Mouse (Mus musculus) heart, embryonic 13.5 days (tissue): Measurements from ENCODE around the gene Pnp. TPM values are rescaled to one million over a fixed set of nuclear protein-coding genes. Genes with fewer than 3 reads are reported as not detected.
A peak's percentile ranks its signal among the peaks of the same experiment; 100 is the strongest.
"Not testable (repeated sequence)": the region's sequence is repeated elsewhere in the genome, so short reads cannot be mapped to it uniquely, and the experiment has no call there.

Experiments used
- ATAC-seq: fragments of 200-750 bp; cut with Nextera tagmentation; 2 replicates; pipeline ENCODE4 v1.8.0; 2017; ENCODE audit warnings: moderate TSS enrichment; ENCODE audit not compliant: insufficient number of reproducible peaks, low FRiP score, low TSS enrichment; ENCODE audit errors: extremely low read depth
- H3K27ac ChIP-seq: fragments of 300-500 bp; sonication (generic); replicated peaks from 2 replicates; pipeline ENCODE4 v1.5.1; 2015; ENCODE audit warnings: moderate library complexity, mild to moderate bottlenecking, inconsistent platforms
- H3K27me3 ChIP-seq: fragments of 300-500 bp; sonication (generic); replicated peaks from 2 replicates; pipeline ENCODE4 v1.6.1; 2015; ENCODE audit warnings: mild to moderate bottlenecking, inconsistent platforms
- H3K36me3 ChIP-seq: fragments of 300-500 bp; sonication (generic); 2 replicates; pipeline ENCODE4 v1.6.1; 2015; ENCODE audit warnings: mild to moderate bottlenecking, inconsistent platforms
- H3K4me1 ChIP-seq: fragments of 300-500 bp; sonication (generic); 2 replicates; pipeline ENCODE4 v1.6.1; 2015; ENCODE audit warnings: inconsistent platforms
- H3K4me2 ChIP-seq: fragments of 300-500 bp; sonication (generic); 2 replicates; pipeline ENCODE4 v1.6.1; 2015; ENCODE audit warnings: inconsistent platforms, mild to moderate bottlenecking, moderate library complexity
- H3K4me3 ChIP-seq: fragments of 300-500 bp; sonication (generic); 2 replicates; pipeline ENCODE4 v1.5.1; 2015; ENCODE audit warnings: moderate library complexity, mild to moderate bottlenecking, inconsistent platforms
- H3K9ac ChIP-seq: fragments of 300-500 bp; sonication (generic); 2 replicates; pipeline ENCODE4 v1.6.1; 2015; ENCODE audit warnings: inconsistent platforms, mild to moderate bottlenecking, moderate library complexity
- H3K9me3 ChIP-seq: fragments of 300-500 bp; sonication (generic); 2 replicates; pipeline ENCODE4 v1.6.1; 2016; ENCODE audit warnings: inconsistent platforms
- WGBS: fragments of 180-500 bp; shearing (Covaris S2); methylation state at CpG from one replicate; pipeline ENCODE4 v1.1.7; 2015; ENCODE audit warnings: mixed read lengths; 5-methylcytosine and 5-hydroxymethylcytosine counted together
- polyA plus RNA-seq: library from polyadenylated mRNA; unstranded; fragments of >200 nt; fragmentation: Nextera tagmentation; extraction: Ambion mirVana; gene quantifications from 2 replicates; pipeline ENCODE4 v1.2.1, GENCODE M21; 2015

Gene Pnp
- polyA plus RNA-seq, 1 experiment from 2014 or later, result 36.5 TPM

- 42% methylated on average over 1 of the region's 1 CpGs for WGBS
- Histone ChIP-seq H3K27me3 (0 out of 2 replicates have a peak, but pooled peaks cover 3% of the 10 kb centered on the region), H3K36me3 (no peaks in the 10 kb centered on the region), H3K9ac (no peak overlapping the region), H3K9me3 (no peaks in the 10 kb centered on the region), H3K4me2 (no peak overlapping the region), H3K4me1 (peaks cover 3% of the 10 kb centered on the region), H3K27ac (no peak overlapping the region), H3K4me3 (no peak overlapping the region)
- ATAC-seq, result no peak
Observed at GRCm38 (mm10) chr14:50936649-50937048, 5.8 kb downstream of the Pnp start.

DNA sequence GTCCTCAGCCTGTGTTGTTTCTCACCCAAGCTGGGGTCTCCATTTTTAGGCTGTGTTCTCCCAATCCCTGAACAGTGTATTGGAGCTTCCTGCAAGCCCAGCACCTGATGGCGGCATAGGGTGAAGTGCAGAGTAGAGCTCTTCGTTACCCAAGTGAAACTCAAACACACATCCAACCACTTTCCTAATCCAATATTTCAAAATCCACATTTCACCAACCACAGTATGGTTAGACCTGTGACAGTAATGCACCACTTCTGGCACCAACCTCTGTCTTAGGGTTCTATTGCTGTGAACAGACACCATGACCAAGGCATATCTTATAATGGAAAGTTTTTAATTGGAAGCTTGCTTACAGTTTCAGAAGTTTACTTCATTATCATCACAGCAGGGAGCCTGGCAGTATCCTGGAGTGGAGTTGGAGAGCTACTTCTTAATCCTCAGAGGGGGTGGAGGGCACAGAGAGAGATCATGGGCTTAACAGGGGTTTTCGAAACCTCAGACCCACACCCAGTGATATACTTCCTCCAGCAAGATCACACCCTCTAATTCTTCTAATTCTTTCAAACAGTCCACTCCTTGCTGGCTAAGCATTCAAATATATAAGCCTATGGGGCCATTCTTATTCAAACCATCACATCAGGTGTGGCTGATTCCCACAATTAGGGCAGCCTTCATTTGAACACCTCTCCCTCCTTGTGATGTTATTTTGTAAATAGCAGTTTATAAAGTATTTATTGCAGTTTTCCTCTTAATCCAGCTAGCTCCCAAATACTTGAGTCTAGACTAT, 7.4 kb downstream of the Pnp start:
- H3K4me3 ChIP-seq, result no peak overlapping the region
- WGBS, result 80% methylated on average over 3 of the region's 3 CpGs
- no peaks in the 10 kb centered on the region for H3K36me3 ChIP-seq
- no peaks in the 10 kb centered on the region for H3K9me3 ChIP-seq
- 0 out of 2 replicates have a peak, but pooled peaks cover 3% of the 10 kb centered on the region for H3K27me3 ChIP-seq
- ATAC-seq, result no peak
- no peak overlapping the region for H3K27ac ChIP-seq
- H3K4me1 ChIP-seq, result no peaks in the 10 kb centered on the region
- H3K4me2 ChIP-seq, result no peak overlapping the region
- H3K9ac ChIP-seq, result no peak overlapping the region

GRCm38 (mm10) chr14:50938940-50939339, 8.1 kb downstream of the Pnp start:
- no peak for ATAC-seq
- H3K27me3 ChIP-seq, result 0 out of 2 replicates have a peak, but pooled peaks cover 3% of the 10 kb centered on the region
- H3K9ac ChIP-seq, result no peak overlapping the region
- no peaks in the 10 kb centered on the region for H3K9me3 ChIP-seq
- no peak overlapping the region for H3K27ac ChIP-seq
- peaks cover 3% of the 10 kb centered on the region for H3K4me1 ChIP-seq
- H3K4me2 ChIP-seq, result no peak overlapping the region
- H3K4me3 ChIP-seq, result no peak overlapping the region
- WGBS, result 43% methylated on average over 2 of the region's 2 CpGs
- H3K36me3 ChIP-seq, result no peaks in the 10 kb centered on the region

DNA sequence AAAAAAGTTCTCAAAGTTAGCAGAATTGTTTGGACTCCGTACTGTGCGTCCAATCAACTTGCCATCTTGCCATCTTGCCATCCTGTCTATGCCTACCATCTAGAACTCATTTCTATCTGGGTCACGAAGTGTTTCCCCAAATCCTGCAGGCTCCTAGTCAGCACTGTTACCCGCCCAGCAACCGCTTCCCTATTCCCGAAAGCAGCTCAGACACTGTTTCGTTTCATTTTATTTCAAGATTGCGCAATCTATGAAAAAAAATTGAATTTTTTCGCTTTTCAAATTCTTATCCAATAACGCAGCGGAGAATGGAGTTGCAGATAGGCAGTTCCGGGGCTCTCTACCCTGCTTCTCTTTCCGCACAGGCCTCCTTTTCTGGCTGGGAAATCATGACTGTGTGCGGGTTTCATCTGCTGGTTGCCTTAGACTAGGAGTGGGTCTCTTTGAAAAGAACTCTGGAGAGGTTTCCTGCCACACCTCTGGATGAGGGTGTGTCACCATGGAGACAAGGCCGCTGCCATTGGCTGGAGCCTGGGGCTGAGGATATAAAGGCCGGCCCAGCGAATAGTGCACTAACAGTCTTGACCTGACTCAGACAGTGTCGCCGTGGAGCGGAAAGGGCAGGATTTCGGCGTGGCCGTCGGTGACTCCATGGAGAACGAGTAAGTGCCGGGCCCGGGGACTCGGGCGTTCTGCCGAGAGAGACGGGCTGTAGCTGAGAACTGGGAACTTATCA, 13.2 kb downstream of the Pnp start, which contains the start of gene Gm49342:
Gene Gm49342, plus strand, starts transcription at position 586 of the 736 bp plus-strand sequence.
- Histone ChIP-seq H3K9ac (peak within 1 kb of the TSS; percentile 81), H3K27me3 (no peaks in the 10 kb centered on the region), H3K4me2 (peak within 1 kb of the TSS; percentile 81), H3K4me1 (peaks cover 12% of the 10 kb centered on the region), H3K36me3 (peaks cover 6% of the 10 kb centered on the region), H3K27ac (peak within 1 kb of the TSS; percentile 93), H3K4me3 (peak within 1 kb of the TSS; percentile 65), H3K9me3 (no peaks in the 10 kb centered on the region)
- 15% methylated on average over 31 of the region's 31 CpGs for WGBS
- ATAC-seq, result peak; percentile 97

GRCm38 (mm10) chr14:50944668-50945033, 13.8 kb downstream of the Pnp start:
- WGBS, result 1% methylated on average over 14 of the region's 15 CpGs
- H3K27me3 ChIP-seq, H3K9me3 ChIP-seq: not testable (repeated sequence)
- Histone ChIP-seq H3K27ac (peak overlapping the region; percentile 93), H3K4me2 (peak overlapping the region; percentile 81), H3K4me1 (peaks cover 12% of the 10 kb centered on the region), H3K9ac (peak overlapping the region; percentile 81), H3K4me3 (peak overlapping the region; percentile 65), H3K36me3 (peaks cover 11% of the 10 kb centered on the region)
- ATAC-seq, result peak; percentile 87

- not testable (repeated sequence) for H3K9me3 ChIP-seq, H3K27me3 ChIP-seq, ATAC-seq
- peaks cover 12% of the 10 kb centered on the region for H3K4me1 ChIP-seq
- WGBS, result 8% methylated on average over 6 of the region's 6 CpGs
- peak overlapping the region; percentile 81 for H3K4me2 ChIP-seq
- H3K4me3 ChIP-seq, result peak overlapping the region; percentile 65
- H3K9ac ChIP-seq, result peak overlapping the region; percentile 81
- H3K27ac ChIP-seq, result peak overlapping the region; percentile 93
- peaks cover 13% of the 10 kb centered on the region for H3K36me3 ChIP-seq
Observed at GRCm38 (mm10) chr14:50945081-50945480, 14.2 kb downstream of the Pnp start.

DNA sequence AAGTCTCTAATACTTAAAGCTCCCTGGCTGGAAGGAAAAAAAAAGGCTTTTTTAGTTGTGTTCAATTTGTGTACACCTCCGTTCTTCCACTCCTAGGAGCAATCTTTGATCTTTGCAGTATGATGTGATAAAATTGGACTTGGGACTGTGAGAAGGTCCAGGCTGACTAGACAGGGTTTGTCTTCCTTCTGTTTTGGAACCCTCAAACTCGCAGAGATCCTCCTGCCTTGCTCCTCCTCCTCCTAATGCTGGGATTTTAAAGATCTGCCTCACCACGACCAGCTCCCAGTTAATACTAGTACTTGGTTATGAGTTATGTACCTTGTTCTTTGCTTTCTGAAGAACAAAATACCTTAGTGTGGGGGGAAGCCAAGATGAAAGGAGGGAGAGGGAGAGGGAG, 14.6 kb downstream of the Pnp start:
- not testable (repeated sequence) for H3K27me3 ChIP-seq, ATAC-seq, H3K9me3 ChIP-seq
- Histone ChIP-seq H3K4me2 (peak overlapping the region; percentile 81), H3K27ac (peak overlapping the region; percentile 93; the same call in 1 of the 2 replicates), H3K4me3 (peak overlapping the region; percentile 65), H3K9ac (peak overlapping the region; percentile 81), H3K4me1 (peaks cover 12% of the 10 kb centered on the region), H3K36me3 (peaks cover 15% of the 10 kb centered on the region)
- 31% methylated on average over 3 of the region's 3 CpGs for WGBS

DNA sequence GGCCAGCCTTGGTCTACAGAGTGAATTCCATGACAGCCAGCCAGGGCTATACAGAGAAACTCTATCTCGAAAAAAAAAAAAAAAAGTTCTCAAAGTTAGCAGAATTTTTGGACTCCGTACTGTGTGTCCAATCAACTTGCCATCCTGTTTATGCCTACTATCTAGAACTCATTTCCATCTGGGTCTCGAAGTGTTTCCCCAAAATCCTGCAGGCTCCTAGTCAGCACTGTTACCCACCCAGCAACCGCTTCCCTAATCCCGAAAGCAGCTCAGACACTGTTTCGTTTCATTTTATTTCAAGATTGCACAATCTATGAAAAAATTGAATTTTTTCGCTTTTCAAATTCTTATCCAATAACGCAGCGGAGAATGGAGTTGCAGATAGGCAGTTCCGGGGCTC, 24.6 kb downstream of the Pnp start:
- 78% methylated on average over 10 of the region's 10 CpGs for WGBS
- Histone ChIP-seq H3K9ac (no peak overlapping the region), H3K4me1 (peaks cover 4% of the 10 kb centered on the region; the same call in 1 of the 2 replicates), H3K27ac (no peak overlapping the region), H3K4me2 (no peak overlapping the region), H3K36me3 (peaks cover 16% of the 10 kb centered on the region), H3K9me3 (no peaks in the 10 kb centered on the region), H3K4me3 (no peak overlapping the region), H3K27me3 (no peaks in the 10 kb centered on the region)
- ATAC-seq, result no peak

- Histone ChIP-seq H3K4me3 (peak within 1 kb of the TSS; percentile 36), H3K9ac (peak within 1 kb of the TSS; percentile 61), H3K4me2 (peak within 1 kb of the TSS; percentile 64), H3K27ac (0 out of 2 replicates have a peak within 1 kb of the TSS, but pooled peaks have one; percentile 8), H3K36me3 (peaks cover 12% of the 10 kb centered on the region)
- peak; percentile 69 for ATAC-seq
- WGBS, result 4% methylated on average over 19 of the region's 19 CpGs
- H3K4me1 ChIP-seq, H3K9me3 ChIP-seq, H3K27me3 ChIP-seq: not testable (repeated sequence)
Observed at GRCm38 (mm10) chr14:50955942-50956508, 25.1 kb downstream of the Pnp start, which contains the start of gene Pnp2. TSS of gene Pnp2 (plus strand) at chr14:50955992.

DNA sequence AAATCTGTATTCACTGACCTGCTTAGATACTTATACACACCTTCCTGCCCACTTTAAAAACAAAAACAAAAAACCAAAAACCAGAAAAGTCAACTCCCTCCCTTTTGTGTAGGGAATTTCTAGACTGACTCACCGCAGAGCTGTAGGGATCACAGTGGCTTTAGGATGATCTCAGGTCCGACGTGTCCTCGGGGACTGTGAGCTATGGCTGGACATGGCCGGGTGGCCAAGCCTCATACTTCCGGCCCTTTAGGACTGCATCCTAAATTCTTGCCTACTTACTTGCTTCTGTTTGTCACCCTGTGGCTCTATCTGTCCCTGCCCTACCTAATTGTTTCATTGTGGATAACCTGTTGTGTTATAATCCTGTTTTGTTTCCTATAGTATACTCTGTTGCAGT, 25.8 kb downstream of the Pnp start:
- peak overlapping the region; percentile 64 for H3K4me2 ChIP-seq
- not testable (repeated sequence) for H3K4me3 ChIP-seq, H3K27ac ChIP-seq, H3K4me1 ChIP-seq, H3K9me3 ChIP-seq, H3K36me3 ChIP-seq, H3K27me3 ChIP-seq, H3K9ac ChIP-seq, ATAC-seq
- WGBS, result 71% methylated on average over 6 of the region's 6 CpGs

GRCm38 (mm10) chr14:50957146-50957545, 26.3 kb downstream of the Pnp start:
- not testable (repeated sequence) for H3K4me2 ChIP-seq, H3K9me3 ChIP-seq, H3K4me3 ChIP-seq, H3K4me1 ChIP-seq, H3K36me3 ChIP-seq, H3K27me3 ChIP-seq, H3K9ac ChIP-seq, ATAC-seq, H3K27ac ChIP-seq
- whole genome bisulfite sequencing, result 70% methylated on average over 3 of the region's 3 CpGs
